Mouse (Mus musculus): Measurements from ENCODE around the gene Hbb-y.
"Not testable (repeated sequence)": the region's sequence is repeated elsewhere in the genome, so short reads cannot be mapped to it uniquely, and the experiment has no call there.

Gene Hbb-y

DNA sequence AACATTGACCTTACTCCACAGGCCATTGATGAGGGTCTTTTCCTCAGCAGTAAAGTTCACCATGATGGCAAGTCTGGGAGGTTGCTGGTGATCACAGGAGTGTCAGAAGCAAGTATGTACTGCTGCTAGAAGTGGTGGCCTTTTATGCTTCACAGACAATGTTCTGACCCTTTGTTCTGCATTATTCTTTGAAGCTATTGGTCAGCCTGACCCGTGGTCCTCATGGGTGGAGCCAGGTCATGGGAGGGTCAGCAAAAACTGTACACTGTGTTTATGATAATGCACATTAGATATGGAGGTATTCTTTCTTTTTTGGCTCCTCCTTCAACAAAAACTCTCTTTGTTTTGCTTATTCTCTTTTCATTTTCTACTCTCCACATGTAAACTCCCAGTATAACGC lies at the start of gene Hbb-y:
Gene Hbb-y, minus strand, starts transcription at position 127 of the 400 bp plus-strand sequence.
- in situ Hi-C loops (cut with MseI, MboI), result no loop called here

DNA sequence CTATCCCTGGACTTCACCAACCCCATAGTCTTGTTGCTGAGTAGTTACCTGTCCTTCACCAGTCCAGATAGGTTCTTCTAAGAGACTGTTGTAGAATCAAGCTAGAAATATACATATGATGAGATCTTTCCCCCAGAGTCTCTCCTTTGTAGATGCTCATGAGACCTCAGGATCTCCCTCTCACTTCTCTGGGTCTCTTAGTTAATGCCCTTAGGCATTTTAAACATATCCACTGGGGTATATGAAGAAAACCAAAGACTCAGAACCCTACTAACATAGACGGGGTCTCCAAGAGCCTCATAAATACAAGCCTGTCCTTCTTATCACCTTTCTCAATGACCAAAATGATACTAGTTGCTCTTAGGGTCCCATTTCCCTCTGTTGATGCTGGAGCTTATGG lies 41.4 kb upstream of the Hbb-y start, which contains the start of gene Olfr64:
Gene Olfr64, minus strand, starts transcription at position 101 of the 400 bp plus-strand sequence.
- in situ Hi-C loops (cut with MseI, MboI), result no loop called here

DNA sequence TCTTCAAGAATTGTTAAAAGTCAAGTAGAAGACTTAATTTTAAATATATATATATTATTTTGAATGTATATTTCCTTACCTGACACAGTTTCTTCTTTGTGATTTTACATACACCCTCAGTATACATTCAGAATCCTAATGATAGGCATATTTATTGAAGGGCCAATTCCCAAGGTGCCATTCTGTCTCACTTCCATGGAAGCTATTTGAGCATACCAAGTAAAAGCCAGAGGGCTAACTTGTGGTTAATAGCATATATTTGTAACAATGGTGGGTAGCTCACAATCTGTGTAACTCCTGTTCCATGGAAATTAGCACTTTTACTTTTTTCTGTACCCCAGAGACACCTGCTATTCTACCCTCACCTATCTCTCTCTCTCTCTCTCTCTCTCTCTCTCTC lies 33.1 kb upstream of the Hbb-y start, which contains the start of gene Olfr66:
Gene Olfr66, minus strand, starts transcription at position 101 of the 400 bp plus-strand sequence.
- in situ Hi-C loops (cut with MseI, MboI), result no loop called here

DNA sequence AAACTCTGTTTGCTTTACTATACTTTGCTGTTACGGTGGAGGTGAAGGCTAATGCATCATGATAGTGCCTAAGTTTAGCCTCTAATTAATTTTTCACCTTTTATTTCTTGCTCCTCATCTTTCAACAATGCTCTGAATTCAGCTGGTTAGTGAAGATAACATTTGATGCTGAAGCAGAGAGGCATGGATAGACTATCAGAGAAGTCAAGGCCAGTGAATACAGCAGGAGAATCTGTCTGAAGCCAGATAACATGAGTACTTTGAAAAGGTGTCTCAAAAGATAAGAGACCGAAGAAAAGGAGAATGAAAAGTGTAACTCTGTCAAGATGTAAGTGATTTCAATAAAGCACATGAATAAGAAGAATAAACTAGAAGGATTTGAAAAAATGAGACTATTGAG lies 24.1 kb upstream of the Hbb-y start:
- in situ Hi-C loops (cut with MseI, MboI), result loop anchor here in 1 of 2 experiments (10.0 kb wide), 1 partner anchor 82 kb away; the partner anchor contains the start of gene Olfr67

DNA sequence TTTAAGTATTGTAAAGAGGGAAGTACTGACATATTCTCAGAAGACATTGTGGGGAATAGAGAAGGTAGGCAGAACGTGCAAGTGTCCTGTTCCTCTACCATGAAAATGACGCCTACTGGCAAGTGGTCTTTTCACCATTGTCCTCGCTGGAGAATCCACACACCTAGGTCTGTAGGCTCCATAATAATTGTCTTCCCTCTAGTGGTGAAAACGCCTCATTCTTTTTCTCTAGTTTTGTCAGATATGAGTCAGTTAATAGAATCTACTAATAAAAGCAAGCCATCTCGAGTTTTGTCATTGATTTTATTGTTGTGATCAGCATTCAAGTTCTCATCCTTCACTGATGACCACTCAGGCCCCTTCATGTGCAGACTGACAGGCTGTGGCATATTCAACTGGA lies 21.4 kb upstream of the Hbb-y start:
- in situ Hi-C loops (cut with MseI, MboI), result loop anchor here in 1 of 2 experiments (10.0 kb wide), 1 partner anchor 80 kb away; the partner anchor contains the start of gene Olfr67

DNA sequence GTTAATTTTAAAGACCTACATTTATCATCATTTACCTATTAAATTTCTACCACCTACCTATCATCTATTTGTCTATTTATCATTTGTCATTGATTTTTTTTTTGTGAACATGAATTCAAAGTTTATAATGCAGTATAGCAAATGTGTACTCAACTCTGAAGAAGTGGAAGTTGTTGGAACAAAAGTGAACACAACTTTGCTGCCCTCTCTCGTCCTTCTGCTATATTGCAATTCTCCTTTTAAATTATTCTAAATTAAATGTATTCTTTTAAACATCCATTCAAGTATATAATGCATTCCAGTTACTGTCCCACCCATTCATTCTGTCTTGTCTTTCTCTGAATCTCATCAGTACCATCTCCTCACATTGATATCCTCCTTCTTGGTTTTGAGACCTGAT lies 20.0 kb upstream of the Hbb-y start:
- in situ Hi-C loops (cut with MseI, MboI), result loop anchor here in 1 of 2 experiments (10.0 kb wide), 1 partner anchor 78 kb away; the partner anchor contains the start of gene Olfr67

DNA sequence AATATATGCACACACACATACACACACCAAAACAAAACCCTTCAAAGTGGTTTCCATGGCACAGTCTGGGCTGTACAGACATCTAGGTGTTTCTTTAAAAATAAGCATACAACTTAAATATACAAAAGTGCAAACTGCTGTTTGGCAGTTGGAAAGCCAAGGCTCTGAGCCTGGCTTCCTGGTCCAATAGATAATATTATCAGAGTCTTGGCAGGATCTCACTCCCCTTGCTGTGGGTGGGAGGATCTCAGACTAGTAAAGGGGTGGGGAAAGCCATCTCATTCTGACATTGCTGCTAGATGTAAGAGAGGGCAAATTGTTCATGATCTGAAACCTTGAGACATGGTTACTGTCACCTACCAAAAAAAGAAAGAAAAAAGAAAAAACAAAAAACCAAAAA lies 17.7 kb upstream of the Hbb-y start:
- in situ Hi-C loops (cut with MseI, MboI), result loop anchor here in 1 of 2 experiments (10.0 kb wide), 1 partner anchor 76 kb away; the partner anchor contains the start of gene Olfr67

DNA sequence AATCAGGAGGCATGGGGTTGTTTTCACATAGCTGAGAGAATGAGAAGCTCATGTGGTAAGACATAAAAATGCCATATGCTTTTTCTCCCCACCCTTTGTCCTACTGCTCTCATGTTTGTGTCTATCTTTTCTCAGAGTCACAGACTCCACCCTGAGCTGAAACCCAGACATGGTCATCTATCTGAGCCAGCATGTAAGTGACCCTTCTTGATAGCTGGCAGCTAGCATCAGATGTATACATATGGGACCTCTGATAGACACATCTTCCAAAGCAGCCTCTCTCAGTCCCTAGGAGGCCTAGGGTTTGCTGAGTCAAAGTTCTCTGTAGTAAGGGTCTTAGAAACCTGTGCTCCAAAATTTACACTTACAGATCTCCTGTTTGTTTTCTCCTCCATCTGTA lies 12.7 kb upstream of the Hbb-y start:
- in situ Hi-C loops (cut with MseI, MboI), result no loop called here

DNA sequence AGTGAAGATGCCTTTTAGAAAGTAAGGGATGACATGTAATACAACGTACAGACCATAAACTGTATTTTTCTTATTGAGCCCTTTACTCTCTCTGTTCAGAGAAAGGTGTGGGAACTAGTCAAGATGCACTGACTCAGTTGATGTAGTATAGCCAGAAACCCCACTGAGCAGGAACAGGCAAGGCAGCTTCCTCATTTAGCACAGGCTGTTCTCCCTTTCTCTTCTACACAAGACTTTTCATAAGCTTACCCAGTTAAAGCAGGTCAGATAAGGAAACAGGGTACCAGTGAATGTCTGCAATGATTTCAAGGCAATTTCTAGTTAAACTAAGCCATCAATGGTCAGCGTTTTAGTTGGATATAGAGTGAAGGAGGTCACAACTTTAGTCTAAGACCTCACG lies 8.5 kb upstream of the Hbb-y start:
- in situ Hi-C loops (cut with MseI, MboI), result no loop called here

DNA sequence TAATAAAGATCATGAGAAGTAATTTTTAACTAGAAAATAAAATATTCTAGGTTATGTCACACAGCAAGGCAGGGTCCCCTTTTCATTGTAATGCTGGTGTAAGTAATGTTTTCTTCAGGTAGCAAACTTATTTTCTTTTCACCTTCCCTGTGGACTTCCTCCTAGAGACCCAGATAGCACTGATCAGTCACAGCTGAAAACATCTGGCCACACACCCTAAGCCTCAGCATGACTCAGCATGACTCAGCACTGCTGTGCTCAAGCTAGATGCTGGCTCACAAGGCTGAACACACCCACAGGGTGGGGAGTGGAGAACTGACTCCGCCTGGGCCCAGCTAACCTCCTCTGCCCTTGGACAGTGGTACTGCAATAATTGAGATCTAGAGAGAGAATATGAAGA lies 7.8 kb upstream of the Hbb-y start:
- in situ Hi-C loops (cut with MseI, MboI), result no loop called here

DNA sequence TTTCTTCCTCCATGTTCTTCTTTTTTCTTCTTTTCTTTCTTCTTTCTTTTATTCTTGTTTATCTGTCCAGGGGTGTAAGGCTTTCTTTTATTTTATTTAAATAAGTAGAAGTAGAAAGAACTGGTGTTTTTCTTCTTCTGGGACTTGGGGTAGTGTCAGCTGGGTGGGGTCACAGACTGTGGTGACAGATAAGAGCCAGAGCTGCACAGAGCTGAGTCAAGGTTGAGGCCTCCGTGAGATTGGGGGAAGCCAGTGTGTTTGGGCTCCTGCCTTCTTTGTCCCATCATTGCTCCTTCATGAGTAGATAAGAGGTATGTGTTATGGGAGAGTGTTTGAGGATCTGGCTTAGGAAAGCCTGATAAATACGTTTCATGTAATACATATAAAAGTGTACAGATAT lies 6.1 kb upstream of the Hbb-y start:
- in situ Hi-C loops (cut with MseI, MboI), result no loop called here

DNA sequence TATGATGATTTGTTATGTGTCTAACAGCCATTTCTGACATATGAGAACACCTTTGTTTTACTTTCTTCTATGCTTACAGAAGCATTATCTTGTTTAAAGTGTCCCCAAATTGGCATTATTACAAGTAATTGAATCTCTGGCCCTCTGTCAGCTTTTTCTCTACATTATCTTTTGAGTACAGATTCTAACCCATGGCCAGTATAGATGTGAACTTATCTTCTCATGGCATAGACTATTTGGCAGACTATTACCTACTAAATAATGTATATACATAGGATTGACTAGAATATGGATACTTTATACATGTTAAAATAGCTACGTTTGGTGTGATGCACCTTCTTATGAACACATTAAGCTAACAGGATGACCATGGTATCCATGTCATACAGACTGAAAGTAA lies 1.7 kb upstream of the Hbb-y start:
- in situ Hi-C loops (cut with MseI, MboI), result no loop called here

DNA sequence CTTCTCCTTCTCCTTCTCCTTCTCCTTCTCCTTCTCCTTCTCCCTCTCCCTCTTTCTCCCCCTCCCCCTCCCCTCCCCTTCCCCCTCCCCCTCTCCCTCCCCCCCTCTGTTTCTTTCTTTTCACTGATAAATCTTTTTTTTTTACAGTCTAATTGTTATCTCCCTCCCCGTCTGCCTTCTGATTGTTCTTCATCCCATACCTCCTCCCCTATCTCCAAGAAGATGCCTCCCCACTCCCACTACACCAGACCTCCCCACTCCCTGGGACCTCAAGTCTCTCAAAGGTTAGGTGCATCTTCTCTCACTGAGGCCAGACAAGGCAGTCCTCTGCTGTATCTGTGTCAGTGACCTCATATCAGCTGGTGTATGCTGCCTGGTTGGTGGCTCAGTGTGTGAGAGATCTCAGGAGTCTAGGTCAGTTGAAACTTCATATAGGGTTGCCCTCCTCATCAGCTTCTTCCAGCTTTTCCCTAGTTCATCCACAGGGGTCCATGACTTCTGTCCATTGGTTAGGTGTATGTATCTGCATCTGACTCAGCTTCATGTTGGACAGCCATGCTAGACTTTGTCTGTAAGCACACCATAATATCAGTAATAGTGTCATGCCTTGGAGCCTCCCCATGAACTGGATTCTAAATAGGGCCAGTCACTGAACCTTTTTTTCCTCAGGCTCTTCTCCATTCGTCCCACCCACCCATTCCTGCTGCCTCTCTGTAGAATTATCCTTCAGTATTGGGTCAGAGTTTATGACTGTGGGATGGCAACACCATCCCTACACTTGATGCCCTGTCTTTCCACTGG lies 8.3 kb downstream of the Hbb-y start:
- in situ Hi-C loops (cut with MseI, MboI), result no loop called here

DNA sequence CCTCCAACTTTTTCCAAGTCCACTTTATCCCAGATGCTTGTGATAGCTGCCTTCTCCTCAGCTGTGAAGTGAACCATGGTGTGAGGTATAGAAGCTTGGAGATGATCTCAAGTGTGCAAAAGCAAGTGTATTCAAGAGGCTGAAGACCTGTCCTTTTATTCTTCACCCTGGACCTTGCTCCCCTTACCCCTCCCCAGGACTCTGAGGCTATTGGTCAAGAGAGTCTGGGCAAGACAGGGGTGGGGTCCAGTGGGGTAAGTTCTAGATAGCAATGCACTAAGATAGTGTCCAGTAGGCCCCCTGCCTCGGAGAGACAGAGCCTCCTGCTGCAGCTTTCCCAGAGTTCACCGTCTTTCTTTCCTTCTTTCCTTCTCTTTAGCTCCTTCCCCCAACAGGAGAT lies 10.0 kb downstream of the Hbb-y start, which contains the start of gene Hbb-bh1:
Gene Hbb-bh1, minus strand, starts transcription at position 131 of the 400 bp plus-strand sequence.
- in situ Hi-C loops (cut with MseI, MboI), result no loop called here

DNA sequence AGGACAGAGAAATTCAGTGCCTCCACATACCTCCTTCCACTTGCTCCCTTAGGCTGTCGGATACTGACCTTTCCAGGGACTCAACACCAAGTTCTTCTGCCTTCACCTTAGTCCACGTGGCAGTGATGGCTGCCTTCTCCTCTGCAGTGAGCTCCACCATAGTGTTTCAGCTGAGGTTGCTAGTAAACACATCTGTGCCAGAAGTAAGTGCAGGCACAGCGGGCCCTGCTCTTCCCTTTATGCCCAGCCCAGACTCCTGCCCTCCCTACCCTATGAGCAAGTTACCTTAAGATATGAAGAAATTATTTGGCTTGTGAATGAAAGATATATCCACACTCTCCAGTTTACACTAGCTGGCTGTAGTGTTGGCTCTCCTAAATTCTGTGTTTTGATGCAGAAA lies 12.7 kb downstream of the Hbb-y start, which contains the start of gene Hbb-bh2:
Gene Hbb-bh2, minus strand, starts transcription at position 253 of the 400 bp plus-strand sequence.
- in situ Hi-C loops (cut with MseI, MboI), result no loop called here

DNA sequence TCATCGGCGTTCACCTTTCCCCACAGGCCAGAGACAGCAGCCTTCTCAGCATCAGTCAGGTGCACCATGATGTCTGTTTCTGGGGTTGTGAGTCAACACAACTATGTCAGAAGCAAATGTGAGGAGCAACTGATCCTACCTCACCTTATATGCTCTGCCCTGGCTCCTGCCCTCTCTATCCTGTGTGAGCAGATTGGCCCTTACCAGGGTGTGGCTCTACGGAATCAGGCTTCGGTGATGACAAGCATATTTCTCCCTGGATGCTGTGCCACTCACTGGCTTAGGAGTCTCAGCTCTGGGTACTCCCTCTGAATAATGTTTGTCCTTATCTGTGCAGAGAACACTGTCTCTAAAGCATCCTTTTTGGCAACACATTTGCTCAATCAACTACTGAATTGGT lies 25.2 kb downstream of the Hbb-y start, which contains the start of gene Hbb-bs:
Gene Hbb-bs, minus strand, starts transcription at position 289 of the 400 bp plus-strand sequence.
- in situ Hi-C loops (cut with MseI, MboI), result no loop called here

DNA sequence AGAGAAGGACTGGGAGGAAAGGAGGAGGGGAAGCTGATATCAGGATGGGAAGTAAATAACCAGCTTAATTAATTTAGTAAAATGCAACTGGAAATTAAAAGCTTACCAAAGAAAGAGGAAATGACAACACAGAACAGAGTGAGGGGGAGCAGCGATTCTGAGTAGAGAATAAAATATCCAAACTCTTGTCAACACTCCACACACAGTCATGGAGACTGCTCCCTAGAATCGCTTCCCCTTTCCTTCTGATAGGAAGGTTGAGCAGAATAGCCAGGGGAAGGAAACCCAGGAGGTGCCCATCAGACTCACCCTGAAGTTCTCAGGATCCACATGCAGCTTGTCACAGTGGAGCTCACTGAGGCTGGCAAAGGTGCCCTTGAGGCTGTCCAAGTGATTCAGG lies 25.9 kb downstream of the Hbb-y start:
- in situ Hi-C loops (cut with MseI, MboI), result not testable (repeated sequence)

DNA sequence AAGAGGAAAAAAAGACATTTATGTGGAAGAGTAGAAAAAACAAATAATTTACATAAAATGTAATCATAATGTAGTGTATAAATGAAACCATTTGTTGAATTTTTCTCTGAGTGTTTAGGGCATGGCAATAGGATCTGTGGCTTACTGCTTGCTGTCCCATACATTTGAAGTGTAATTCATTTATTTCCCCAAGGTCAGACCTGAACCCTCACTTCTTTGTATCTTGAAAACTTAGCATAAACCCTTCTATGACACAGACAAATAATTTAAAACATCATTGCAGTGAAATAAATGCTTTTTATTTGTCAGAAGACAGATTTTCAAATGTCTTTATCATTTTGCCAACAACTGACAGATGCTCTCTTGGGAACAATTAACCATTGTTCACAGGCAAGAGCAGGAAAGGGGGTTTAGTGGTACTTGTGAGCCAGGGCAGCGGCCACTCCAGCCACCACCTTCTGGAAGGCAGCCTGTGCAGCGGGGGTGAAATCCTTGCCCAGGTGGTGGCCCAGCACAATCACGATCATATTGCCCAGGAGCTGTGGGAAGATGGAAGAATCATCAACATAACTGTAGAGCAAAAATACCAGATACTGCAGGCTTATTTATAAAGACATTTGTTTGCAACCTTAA lies 26.6 kb downstream of the Hbb-y start:
- in situ Hi-C loops (cut with MseI, MboI), result no loop called here

DNA sequence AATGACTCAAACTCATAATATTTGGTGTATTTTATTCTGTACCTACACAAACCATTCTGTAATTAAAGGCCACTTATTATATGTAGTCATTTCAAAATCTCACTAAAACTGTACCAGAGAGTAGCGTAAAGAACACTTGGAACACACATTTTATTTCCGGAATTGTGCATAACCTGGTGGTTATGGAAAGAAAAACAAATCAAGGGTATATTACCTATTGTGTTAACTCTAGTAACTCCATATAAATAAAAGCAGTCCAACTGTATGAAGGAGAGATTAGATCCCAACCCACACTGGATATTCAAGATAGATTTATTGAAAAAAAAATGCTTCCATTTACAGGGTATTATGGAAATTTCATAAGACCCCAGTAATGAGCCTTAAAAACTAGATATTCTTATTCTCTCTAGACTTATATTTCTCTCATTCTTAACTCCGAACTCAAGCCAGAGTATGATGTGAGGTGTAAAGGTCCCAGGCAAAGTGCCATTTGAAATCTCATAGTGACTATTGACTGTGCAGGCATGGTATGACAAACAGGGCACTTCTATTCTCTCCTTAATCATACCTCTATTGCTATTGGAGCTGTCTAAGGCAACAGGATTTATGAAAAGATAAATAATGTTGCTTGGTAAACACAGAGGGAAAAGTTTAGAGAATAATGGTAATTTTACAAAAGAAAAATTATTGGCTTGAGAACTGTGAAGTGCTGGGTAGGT lies 27.3 kb downstream of the Hbb-y start:
- in situ Hi-C loops (cut with MseI, MboI), result no loop called here

DNA sequence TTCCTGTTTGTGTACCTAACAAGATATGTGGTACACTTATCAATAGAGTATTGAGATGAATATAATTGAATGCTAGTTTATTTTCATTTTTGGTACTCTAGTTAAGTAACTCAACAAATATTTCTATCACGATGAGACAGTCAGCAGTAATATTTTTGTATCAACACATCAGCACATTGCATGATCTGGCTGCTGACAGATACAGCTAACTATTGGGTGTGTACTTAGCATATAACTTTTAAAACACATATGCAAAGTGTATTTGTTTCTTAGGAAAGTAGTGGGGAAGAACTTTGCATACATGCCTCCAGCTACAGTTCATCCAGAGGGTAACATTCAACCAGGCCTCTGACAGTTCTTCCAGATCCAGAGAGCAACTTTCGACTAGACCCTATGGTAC lies 28.4 kb downstream of the Hbb-y start:
- in situ Hi-C loops (cut with MseI, MboI), result no loop called here

DNA sequence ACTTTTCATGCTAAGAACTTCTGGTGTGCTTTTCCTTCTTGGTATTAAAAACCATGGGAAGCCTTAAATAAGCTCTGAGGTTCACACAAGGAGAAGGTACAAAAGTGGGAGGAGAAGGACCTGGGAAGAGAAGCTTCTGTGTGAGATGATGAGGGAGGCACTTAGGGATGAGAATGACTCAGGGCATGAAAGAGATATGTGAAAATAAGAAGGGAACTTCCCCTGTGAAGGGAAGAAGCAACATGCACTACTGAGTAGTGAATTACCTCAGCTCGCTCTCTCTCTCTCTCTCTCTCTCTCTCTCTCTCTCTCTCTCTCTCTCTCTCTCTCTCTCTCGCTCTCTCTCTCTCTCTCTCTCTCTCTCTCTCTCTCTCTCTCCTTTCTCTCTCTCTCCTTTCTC lies 37.9 kb downstream of the Hbb-y start:
- in situ Hi-C loops (cut with MseI, MboI), result not testable (repeated sequence)

DNA sequence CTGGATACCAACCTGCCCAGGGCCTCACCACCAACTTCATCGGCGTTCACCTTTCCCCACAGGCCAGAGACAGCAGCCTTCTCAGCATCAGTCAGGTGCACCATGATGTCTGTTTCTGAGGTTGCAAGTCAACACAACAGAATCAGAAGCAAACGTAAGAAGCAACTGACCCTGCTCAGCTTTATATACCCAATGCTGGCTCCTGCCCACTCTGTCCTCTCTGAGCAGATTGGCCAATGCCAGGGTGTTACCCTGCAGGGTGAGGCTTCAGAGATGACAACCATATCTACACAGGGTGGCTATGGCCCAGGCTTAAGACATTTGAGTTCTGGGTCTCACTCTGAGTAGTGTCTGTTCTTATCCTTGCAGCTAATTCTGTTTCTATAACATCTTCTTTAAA lies 39.2 kb downstream of the Hbb-y start, which contains the start of gene Hbb-bt:
Gene Hbb-bt, minus strand, starts transcription at position 231 of the 400 bp plus-strand sequence.
- in situ Hi-C loops (cut with MseI, MboI), result no loop called here
